Mouse (Mus musculus): ENCODE measurements around the gene Gpr146. TPM values are rescaled to one million over a fixed set of nuclear protein-coding genes. Genes with fewer than 3 reads are reported as not detected.
"Not testable (repeated sequence)": the region's sequence is repeated elsewhere in the genome, so short reads cannot be mapped to it uniquely, and the experiment has no call there.

Gpr146 gene
- 1.7 and 1.9 TPM in 2 replicates for polyA plus RNA-seq (2016; fragmentation: Nextera tagmentation; extraction: Ambion mirVana)

DNA sequence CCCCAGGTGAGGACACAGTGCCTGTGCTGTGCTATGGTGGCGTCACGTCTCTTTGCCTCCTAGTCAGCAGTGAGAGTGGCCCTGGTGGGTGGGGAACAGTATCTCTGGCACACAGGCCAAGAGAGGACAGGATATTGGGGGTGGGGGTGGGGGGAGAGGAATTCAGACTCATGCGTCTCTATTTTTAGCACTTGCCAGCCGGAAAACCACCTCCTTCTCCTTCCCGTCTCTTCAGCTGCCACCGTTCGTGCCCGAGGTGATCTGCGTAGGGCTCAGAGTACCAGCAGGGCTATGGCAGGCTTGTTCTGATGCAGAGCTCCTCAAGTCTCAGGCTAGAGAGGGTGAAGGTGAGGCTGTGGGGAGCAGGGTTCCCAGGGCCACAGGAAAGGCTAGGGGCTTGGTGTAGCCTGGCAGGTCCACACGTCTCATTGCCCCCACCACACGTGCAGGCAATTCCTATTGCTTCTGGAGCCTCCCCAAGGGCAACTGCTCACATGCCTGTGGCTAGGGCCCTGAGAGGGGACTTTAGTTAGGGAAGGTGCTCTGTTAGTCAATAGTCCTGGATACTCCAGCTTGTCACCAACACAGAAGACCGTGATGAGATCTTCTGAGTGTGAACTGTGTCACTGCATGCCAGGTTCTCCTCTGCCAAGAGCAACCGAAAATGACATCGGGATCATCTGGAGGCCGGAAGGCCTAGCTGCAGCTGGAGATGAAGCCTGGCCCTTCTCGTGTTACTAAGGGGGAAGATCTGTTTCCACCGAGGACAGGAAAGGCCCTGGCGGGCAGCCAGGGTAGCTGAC is at the start of gene Gpr146:
Gene Gpr146, plus strand, starts transcription at position 230 of the 803 bp plus-strand sequence.
- ATAC-seq (ENCODE audit: insufficient number of reproducible peaks, insufficient read depth, low FRiP score, low TSS enrichment), result no peak
- no peaks in the 10 kb centered on the region for H3K9me3 ChIP-seq
- peaks cover 32% of the 10 kb centered on the region for H3K4me1 ChIP-seq
- H3K9ac ChIP-seq, result no peak within 1 kb of the TSS
- H3K27me3 ChIP-seq, result no peaks in the 10 kb centered on the region
- 63% methylated on average over 18 of the region's 18 CpGs for WGBS
- no peaks in the 10 kb centered on the region for H3K36me3 ChIP-seq
- peak within 1 kb of the TSS; percentile 73 for H3K27ac ChIP-seq
- no peak within 1 kb of the TSS for H3K4me2 ChIP-seq (replicated peaks)
- H3K4me3 ChIP-seq, result no peak within 1 kb of the TSS

GRCm38 (mm10) chr5:139330766-139331165 is 46.7 kb upstream of the Gpr146 start:
- Histone ChIP-seq H3K4me3 (no peak overlapping the region), H3K27ac (no peak overlapping the region), H3K9ac (no peak overlapping the region), H3K36me3 (peaks cover 12% of the 10 kb centered on the region), H3K4me2 (replicated peaks) (no peak overlapping the region), H3K4me1 (no peaks in the 10 kb centered on the region), H3K9me3 (no peaks in the 10 kb centered on the region), H3K27me3 (peaks cover 18% of the 10 kb centered on the region)
- 76% methylated on average over 7 of the region's 7 CpGs for WGBS
- ATAC-seq (ENCODE audit: insufficient number of reproducible peaks, insufficient read depth, low FRiP score, low TSS enrichment), result no peak

DNA sequence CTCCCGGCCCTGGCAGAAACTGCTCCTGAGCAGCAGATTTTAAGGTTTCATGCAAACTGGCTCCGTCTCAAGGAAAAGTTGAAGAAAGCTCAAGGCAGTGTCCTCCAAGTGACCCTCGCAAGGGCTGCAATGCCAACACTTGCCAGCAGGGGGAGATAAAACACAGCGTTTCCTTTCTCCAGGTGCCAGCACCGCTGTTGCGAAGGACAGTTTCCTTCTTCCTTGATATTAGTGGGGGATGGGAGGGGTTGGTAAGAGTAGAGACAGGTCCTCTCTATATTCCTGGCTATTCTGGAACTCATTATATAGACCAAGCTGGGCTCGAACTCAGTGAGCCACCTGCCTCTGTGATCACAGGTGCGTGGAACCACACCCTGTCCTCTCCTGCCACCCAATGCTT is 45.8 kb upstream of the Gpr146 start:
- WGBS, result 19% methylated on average over 8 of the region's 8 CpGs
- Histone ChIP-seq H3K9me3 (no peaks in the 10 kb centered on the region), H3K36me3 (peaks cover 22% of the 10 kb centered on the region), H3K27me3 (peaks cover 8% of the 10 kb centered on the region), H3K9ac (no peak overlapping the region), H3K4me2 (replicated peaks) (no peak overlapping the region), H3K4me1 (no peaks in the 10 kb centered on the region), H3K27ac (no peak overlapping the region), H3K4me3 (no peak overlapping the region)
- no peak for ATAC-seq (ENCODE audit: insufficient number of reproducible peaks, insufficient read depth, low FRiP score, low TSS enrichment)

- 88% methylated on average over 8 of the region's 8 CpGs for WGBS
- no peaks in the 10 kb centered on the region for H3K9me3 ChIP-seq
- no peak overlapping the region for H3K4me2 ChIP-seq (replicated peaks)
- H3K36me3 ChIP-seq, result peaks cover 32% of the 10 kb centered on the region
- H3K4me1 ChIP-seq, result no peaks in the 10 kb centered on the region
- H3K9ac ChIP-seq, result no peak overlapping the region
- no peak overlapping the region for H3K4me3 ChIP-seq
- no peaks in the 10 kb centered on the region for H3K27me3 ChIP-seq
- H3K27ac ChIP-seq, result no peak overlapping the region
- no peak for ATAC-seq (ENCODE audit: insufficient number of reproducible peaks, insufficient read depth, low FRiP score, low TSS enrichment)
Measured at GRCm38 (mm10) chr5:139332590-139333272, 44.8 kb upstream of the Gpr146 start.

- Histone ChIP-seq H3K9ac (no peak overlapping the region), H3K4me2 (replicated peaks) (no peak overlapping the region), H3K36me3 (peaks cover 39% of the 10 kb centered on the region), H3K4me3 (no peak overlapping the region), H3K9me3 (no peaks in the 10 kb centered on the region), H3K4me1 (no peaks in the 10 kb centered on the region), H3K27me3 (no peaks in the 10 kb centered on the region), H3K27ac (no peak overlapping the region)
- WGBS, result 73% methylated on average over 16 of the region's 16 CpGs
- ATAC-seq (ENCODE audit: insufficient number of reproducible peaks, insufficient read depth, low FRiP score, low TSS enrichment), result no peak
Measured at GRCm38 (mm10) chr5:139333301-139334013, 44.0 kb upstream of the Gpr146 start.

DNA sequence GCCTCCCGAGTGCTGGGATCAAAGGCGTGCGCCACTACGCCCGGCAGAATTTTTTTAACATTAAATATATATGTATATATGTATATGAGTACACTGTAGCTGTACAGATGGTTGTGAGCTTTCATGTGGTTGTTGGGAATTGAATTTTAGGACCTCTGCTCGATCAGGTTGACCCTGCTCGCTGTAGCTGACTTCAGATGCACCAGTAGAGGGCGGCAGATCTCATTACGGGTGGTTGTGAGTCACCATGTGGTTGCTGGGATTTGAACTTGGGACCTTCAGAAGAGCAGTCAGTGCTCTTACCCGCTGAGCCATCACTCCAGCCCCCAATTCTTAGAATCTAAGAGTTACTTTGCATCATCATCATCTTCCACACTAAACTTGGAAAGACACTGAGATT is 43.1 kb upstream of the Gpr146 start:
- H3K27ac ChIP-seq; H3K9me3 ChIP-seq; ATAC-seq (ENCODE audit: insufficient number of reproducible peaks, insufficient read depth, low FRiP score, low TSS enrichment); H3K4me1 ChIP-seq; H3K4me3 ChIP-seq; H3K27me3 ChIP-seq; H3K9ac ChIP-seq; H3K4me2 ChIP-seq (replicated peaks): not testable (repeated sequence)
- 81% methylated on average over 10 of the region's 10 CpGs for WGBS
- peaks cover 48% of the 10 kb centered on the region for H3K36me3 ChIP-seq

DNA sequence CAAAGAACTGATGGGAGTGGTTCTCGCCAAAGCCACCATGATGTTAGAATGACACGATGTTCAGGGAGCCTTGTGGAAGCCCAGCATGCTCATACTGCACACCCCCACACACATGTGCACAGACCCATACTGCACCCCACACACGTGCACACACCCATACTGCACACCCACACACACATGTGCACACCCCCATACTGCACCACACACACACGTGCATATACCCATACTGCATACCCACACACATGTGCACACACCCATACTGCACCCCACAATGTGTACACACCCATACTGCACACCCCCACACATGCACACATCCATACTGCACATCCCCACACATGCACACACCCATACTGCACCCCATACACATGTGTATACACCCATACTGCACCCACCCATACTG is 41.9 kb upstream of the Gpr146 start:
- H3K36me3 ChIP-seq, result peaks cover 60% of the 10 kb centered on the region
- peak; percentile 76 for ATAC-seq (ENCODE audit: insufficient number of reproducible peaks, insufficient read depth, low FRiP score, low TSS enrichment)
- no peaks in the 10 kb centered on the region for H3K4me1 ChIP-seq

DNA sequence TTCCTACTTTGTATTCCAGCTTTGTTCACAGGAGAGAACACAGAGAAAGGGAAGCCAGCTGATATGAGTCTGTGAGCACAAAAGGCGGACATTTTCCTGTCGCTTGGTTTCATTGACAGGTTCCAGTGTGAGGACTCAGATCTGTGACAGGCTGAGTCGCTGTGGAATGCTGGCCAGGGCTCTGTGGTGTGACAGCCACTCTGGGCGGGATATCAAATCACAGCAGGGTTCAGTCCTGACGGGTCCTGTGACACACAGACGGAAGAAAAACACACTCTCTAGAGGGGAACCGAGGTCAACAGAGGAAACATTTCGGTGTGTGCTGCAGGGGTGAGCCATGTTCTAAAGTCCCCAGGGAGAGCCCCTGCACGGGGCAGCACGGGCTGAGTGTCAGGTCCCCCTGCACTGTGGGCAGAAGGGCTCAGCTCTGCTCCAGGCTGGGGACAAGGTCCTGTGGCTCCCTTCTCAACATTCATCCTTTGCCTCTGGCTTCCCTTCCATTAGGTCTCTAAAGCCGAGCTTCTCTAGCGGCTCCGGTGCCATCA is 39.6 kb upstream of the Gpr146 start:
- Histone ChIP-seq H3K9ac (no peak overlapping the region), H3K36me3 (peaks cover 79% of the 10 kb centered on the region), H3K4me1 (0 out of 2 replicates have a peak, but pooled peaks cover under 1% of the 10 kb centered on the region), H3K27me3 (no peaks in the 10 kb centered on the region), H3K9me3 (no peaks in the 10 kb centered on the region), H3K4me3 (no peak overlapping the region), H3K27ac (no peak overlapping the region), H3K4me2 (replicated peaks) (no peak overlapping the region)
- WGBS, result 71% methylated on average over 13 of the region's 13 CpGs
- ATAC-seq (ENCODE audit: insufficient number of reproducible peaks, insufficient read depth, low FRiP score, low TSS enrichment), result no peak

More for the DNA sequence above, 41.9 kb upstream of the Gpr146 start:
- no peaks in the 10 kb centered on the region for H3K9me3 ChIP-seq
- H3K27me3 ChIP-seq, result no peaks in the 10 kb centered on the region
- H3K27ac ChIP-seq, result no peak overlapping the region
- no peak overlapping the region for H3K9ac ChIP-seq
- WGBS, result 88% methylated on average over 4 of the region's 4 CpGs
- no peak overlapping the region for H3K4me2 ChIP-seq (replicated peaks)
- no peak overlapping the region for H3K4me3 ChIP-seq

DNA sequence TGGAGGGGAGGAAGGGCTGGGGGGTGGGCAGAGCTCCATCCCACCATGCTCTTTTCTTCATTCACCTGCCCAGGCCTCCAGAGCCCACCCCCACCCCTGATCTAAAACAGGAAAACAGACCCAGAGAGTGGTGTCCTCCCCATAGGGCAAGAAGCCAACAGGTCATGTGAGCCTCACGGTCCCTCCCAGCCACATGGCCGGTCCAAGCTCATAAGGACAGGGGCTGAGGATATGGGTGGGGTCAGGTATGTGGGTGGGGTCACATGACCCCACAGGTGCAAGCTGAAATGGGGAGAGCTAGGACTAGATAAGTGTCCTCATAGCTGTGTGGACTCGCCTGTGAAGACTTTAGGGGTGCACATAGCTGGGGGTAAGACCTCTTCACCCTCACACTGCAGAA is 39.1 kb upstream of the Gpr146 start:
- Histone ChIP-seq H3K4me3 (no peak overlapping the region), H3K9me3 (no peaks in the 10 kb centered on the region), H3K4me1 (peaks cover 5% of the 10 kb centered on the region; the same call in 1 of the 2 replicates), H3K4me2 (replicated peaks) (no peak overlapping the region), H3K27ac (no peak overlapping the region), H3K9ac (no peak overlapping the region), H3K27me3 (no peaks in the 10 kb centered on the region), H3K36me3 (peaks cover 79% of the 10 kb centered on the region)
- WGBS, result 80% methylated on average over 3 of the region's 3 CpGs
- ATAC-seq (ENCODE audit: insufficient number of reproducible peaks, insufficient read depth, low FRiP score, low TSS enrichment), result no peak

DNA sequence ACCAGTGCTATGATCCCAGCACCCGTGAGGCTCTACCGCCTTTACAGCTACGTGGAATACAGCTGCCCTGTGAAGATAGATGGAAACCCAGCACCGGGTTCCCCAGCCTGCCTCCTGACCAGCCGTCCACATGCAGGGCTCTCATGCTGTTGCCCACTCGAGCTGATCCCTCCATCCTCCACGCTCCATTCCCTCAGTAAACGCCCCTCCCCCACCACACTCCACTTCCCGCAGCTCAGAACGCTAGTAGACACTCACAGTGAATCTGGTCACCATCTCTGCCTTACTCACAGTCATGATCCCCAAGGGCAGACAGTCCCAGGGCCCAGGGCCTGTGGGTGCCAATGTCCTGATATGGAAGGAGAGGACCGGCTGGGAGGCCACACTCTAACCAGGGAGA is 38.6 kb upstream of the Gpr146 start:
- no peak for ATAC-seq (ENCODE audit: insufficient number of reproducible peaks, insufficient read depth, low FRiP score, low TSS enrichment)
- Histone ChIP-seq H3K27me3 (no peaks in the 10 kb centered on the region), H3K4me1 (peaks cover 9% of the 10 kb centered on the region), H3K4me2 (replicated peaks) (no peak overlapping the region), H3K36me3 (peaks cover 79% of the 10 kb centered on the region), H3K27ac (no peak overlapping the region), H3K4me3 (no peak overlapping the region), H3K9ac (no peak overlapping the region), H3K9me3 (no peaks in the 10 kb centered on the region)
- WGBS, result 87% methylated on average over 11 of the region's 11 CpGs

DNA sequence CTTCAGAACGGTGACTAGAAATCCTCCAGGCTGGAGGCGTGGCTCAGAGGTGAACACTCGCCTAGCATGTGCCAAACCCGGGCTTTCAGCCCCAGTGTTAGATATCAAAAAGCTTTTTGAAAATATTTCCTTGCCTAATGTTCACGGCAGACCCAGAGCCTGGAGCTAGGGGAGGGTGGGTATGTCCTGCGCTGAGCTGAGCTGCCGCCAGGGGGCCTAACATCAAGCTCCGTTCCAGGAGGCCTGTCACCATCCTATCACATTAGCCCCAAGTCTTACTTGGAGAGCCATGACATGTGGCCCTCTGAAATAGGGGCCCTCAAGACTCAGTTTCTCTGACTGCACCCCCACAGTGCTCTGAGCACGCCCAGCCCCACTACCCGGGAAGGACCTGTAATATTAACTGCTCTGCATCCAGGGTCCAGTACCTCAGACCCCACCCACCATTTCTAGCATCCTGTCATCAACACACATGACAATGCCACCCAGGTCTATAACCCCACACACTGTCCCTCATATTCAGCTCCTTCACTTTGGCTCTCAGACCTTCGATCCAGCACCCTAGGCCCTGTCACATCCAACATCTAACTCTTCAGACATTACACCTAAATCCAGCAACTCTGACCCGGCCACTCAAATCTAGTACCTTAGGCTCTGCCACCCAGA is 33.3 kb upstream of the Gpr146 start:
- WGBS, result 6% methylated on average over 12 of the region's 12 CpGs
- no peaks in the 10 kb centered on the region for H3K9me3 ChIP-seq

More for the DNA sequence above, 33.3 kb upstream of the Gpr146 start:
- H3K27ac ChIP-seq, result 0 out of 2 replicates have a peak overlapping the region, but pooled peaks have one; percentile 86
- peak; percentile 54 for ATAC-seq (ENCODE audit: insufficient number of reproducible peaks, insufficient read depth, low FRiP score, low TSS enrichment)
- H3K4me3 ChIP-seq, result peak overlapping the region; percentile 72
- no peaks in the 10 kb centered on the region for H3K27me3 ChIP-seq
- peak overlapping the region; percentile 89 for H3K9ac ChIP-seq
- H3K4me2 ChIP-seq (replicated peaks), result peak overlapping the region; percentile 96
- H3K36me3 ChIP-seq, result peaks cover 33% of the 10 kb centered on the region
- H3K4me1 ChIP-seq, result peaks cover 21% of the 10 kb centered on the region
